In genomic region chr9:106913759-106914158, GRCm38 (mm10) we compare ENCODE assay signal across 12 mouse cellular contexts. TPM values are rescaled to one million over a fixed set of nuclear protein-coding genes. Genes with fewer than 3 reads are reported as not detected.
A peak's percentile ranks its signal among the peaks of the same experiment; 100 is the strongest.
DNase-seq lines count a peak whose midpoint lies in the region; ATAC-seq and TF ChIP-seq lines count a peak whose summit lies in the region.
"Had no signal": no experiment of that assay in that cellular context is flagged by ENCODE, and none has a peak within 500 bp of the region (broad histone marks: within the 10 kb centered on the region; RNA-seq: fewer than 3 reads in every experiment).

No protein-coding gene starts in this region.

- no peaks in the 10 kb centered on the region for H3K4me1 ChIP-seq in liver, embryonic 14.5 days (replicated peaks; ENCODE audit: control insufficient read depth in 2 of 2, insufficient read depth in 2 of 2, low read length in 1 of 2)
- H3K4me1 ChIP-seq in liver, embryonic 12.5 days, result no peaks in the 10 kb centered on the region
- H3K4me1 ChIP-seq in MEL (ENCODE audit: control insufficient read depth in 1 of 2, insufficient read depth in 2 of 2, low read length in 2 of 2), result peaks cover 0 to 3% of the 10 kb centered on the region in 2 experiments; a peak in 1 of 4 replicates
- H3K4me1 ChIP-seq: heart, embryonic 12.5 days had no signal

- DNase-seq in heart, adult 11 months, result peak; percentile 19
- no peak for DNase-seq in heart, adult 9 months (ENCODE audit: low spot score in 2 of 2)
- DNase-seq in liver, embryonic 14.5 days (ENCODE audit: low read depth in 3 of 3, low spot score in 3 of 3), result no peak
- DNase-seq in MEL (ENCODE audit: low read depth, low spot score), result no peak
- no peak for DNase-seq in gastrocnemius, adult 8-10 months (ENCODE audit: low spot score in 2 of 2)
- DNase-seq: adrenal gland, postnatal 36 days; kidney, postnatal 10 days; thymus, adult 2 months had no signal

- no peaks in the 10 kb centered on the region for H3K27me3 ChIP-seq in liver, embryonic 14.5 days (ENCODE audit: control insufficient read depth, insufficient read depth, low read length)
- H3K27me3 ChIP-seq in liver, embryonic 12.5 days (replicated peaks), result no peaks in the 10 kb centered on the region
- peaks cover 0 to 5% of the 10 kb centered on the region in 2 experiments; a peak in 2 of 4 replicates for H3K27me3 ChIP-seq in MEL (ENCODE audit: control insufficient read depth in 1 of 2, insufficient read depth in 2 of 2, low read length in 2 of 2)
- H3K27me3 ChIP-seq: heart, embryonic 12.5 days; limb, embryonic 13.5 days had no signal

- WGBS in liver, embryonic 14.5 days (ENCODE audit: insufficient replicate concordance), result 9% methylated on average over 1 of the region's 1 CpGs
- WGBS in liver, embryonic 12.5 days (ENCODE audit: insufficient replicate concordance), result 16% methylated on average over 1 of the region's 1 CpGs

- no peak overlapping the region for H3K9ac ChIP-seq in liver, embryonic 14.5 days (replicated peaks)
- no peak overlapping the region for H3K9ac ChIP-seq in liver, embryonic 12.5 days
- no peak overlapping the region for H3K9ac ChIP-seq in MEL (ENCODE audit: control insufficient read depth, low read depth, low read length, poor library complexity, severe bottlenecking)
- H3K9ac ChIP-seq: heart, embryonic 12.5 days; limb, embryonic 13.5 days had no signal

- no peak for TF ChIP-seq POLR2A in MEL (IDR thresholded peaks at IDR 0.05; ENCODE audit: control insufficient read depth in 1 of 2, insufficient read depth in 1 of 2, low read depth in 1 of 2, low read length in 2 of 2, poor library complexity in 1 of 2)

- no peak for ATAC-seq in liver, embryonic 14.5 days (ENCODE audit: insufficient read depth)
- ATAC-seq in liver, embryonic 12.5 days, result no peak
- ATAC-seq in megakaryocyte progenitor cell, adult 5-6 weeks (replicated peaks; ENCODE audit: poor library complexity), result 0 out of 2 replicates have a peak, but pooled peaks have one; percentile 34

- no peaks in the 10 kb centered on the region for H3K79me2 ChIP-seq in MEL (ENCODE audit: control insufficient read depth, insufficient read depth, low read length, poor library complexity)

- peak; percentile 47 for TF ChIP-seq RAD21 in MEL (IDR thresholded peaks at IDR 0.05; ENCODE audit: low read depth, low read length)

- H3K27ac ChIP-seq in liver, embryonic 14.5 days, result no peak overlapping the region
- no peak overlapping the region for H3K27ac ChIP-seq in liver, embryonic 12.5 days
- H3K27ac ChIP-seq in MEL (ENCODE audit: control insufficient read depth, low read depth, low read length), result no peak overlapping the region
- H3K27ac ChIP-seq: limb, embryonic 13.5 days had no signal

- H3K4me3 ChIP-seq in liver, embryonic 14.5 days (ENCODE audit: insufficient read depth in 1 of 2, low read depth in 2 of 2, low read length in 2 of 2), result no peak overlapping the region
- H3K4me3 ChIP-seq in liver, embryonic 12.5 days, result no peak overlapping the region
- H3K4me3 ChIP-seq in MEL (ENCODE audit: control insufficient read depth in 1 of 2, insufficient read depth in 1 of 2, low read depth in 2 of 2, low read length in 2 of 2), result no peak overlapping the region
- H3K4me3 ChIP-seq: heart, embryonic 12.5 days; limb, embryonic 13.5 days had no signal

- TF ChIP-seq CTCF in liver, embryonic 14.5 days (IDR thresholded peaks at IDR 0.05; ENCODE audit: low read depth), result peak; percentile 27; the same call in 1 of the 2 replicates
- TF ChIP-seq CTCF in MEL (IDR thresholded peaks at IDR 0.05 in 2 of 3, conservative IDR thresholded peaks at IDR 0.05 in 1 of 3; ENCODE audit: control insufficient read depth in 1 of 3, insufficient read depth in 1 of 3, low read depth in 2 of 3, low read length in 3 of 3, poor library complexity in 1 of 3, severe bottlenecking in 1 of 3), result peak in 1 of 3 experiments; percentile 43; a peak in 2 of 6 replicates

- H3K36me3 ChIP-seq in liver, embryonic 14.5 days (replicated peaks; ENCODE audit: control insufficient read depth, insufficient read depth, low read depth), result no peaks in the 10 kb centered on the region
- no peaks in the 10 kb centered on the region for H3K36me3 ChIP-seq in liver, embryonic 12.5 days
- H3K36me3 ChIP-seq in MEL (ENCODE audit: control insufficient read depth in 1 of 2, insufficient read depth in 2 of 2, low read length in 2 of 2), result no peaks in the 10 kb centered on the region; a peak in 1 of 4 replicates
- H3K36me3 ChIP-seq: heart, embryonic 12.5 days; limb, embryonic 13.5 days had no signal

- H3K4me2 ChIP-seq in liver, embryonic 14.5 days (ENCODE audit: low read depth), result no peak overlapping the region
- H3K4me2 ChIP-seq in liver, embryonic 12.5 days, result no peak overlapping the region
- H3K4me2 ChIP-seq: heart, embryonic 12.5 days; limb, embryonic 13.5 days had no signal

- H3K9me3 ChIP-seq in liver, embryonic 14.5 days (ENCODE audit: control insufficient read depth, low read length), result no peaks in the 10 kb centered on the region
- no peaks in the 10 kb centered on the region for H3K9me3 ChIP-seq in liver, embryonic 12.5 days (replicated peaks)
- no peaks in the 10 kb centered on the region for H3K9me3 ChIP-seq in MEL (replicated peaks; ENCODE audit: insufficient read depth, low read length)
- H3K9me3 ChIP-seq: heart, embryonic 12.5 days; limb, embryonic 13.5 days had no signal

- no peak for TF ChIP-seq EP300 in liver, embryonic 14.5 days (IDR thresholded peaks at IDR 0.05; ENCODE audit: low read depth)
- no peak for TF ChIP-seq EP300 in MEL (IDR thresholded peaks at IDR 0.05; ENCODE audit: low read depth in 1 of 2, low read length in 2 of 2)

TF ChIP-seq in MEL, 35 proteins besides CTCF, POLR2A, EP300 and RAD21:
- peak; percentile 25; the same call in 1 of the 2 replicates for TF ChIP-seq ZC3H11A (IDR thresholded peaks at IDR 0.05; ENCODE audit: low read depth, low read length)
- no peak for TF ChIP-seq MYB (IDR thresholded peaks at IDR 0.05; ENCODE audit: low read depth, low read length)
- no peak for TF ChIP-seq BHLHE40 (IDR thresholded peaks at IDR 0.05; ENCODE audit: borderline replicate concordance, low read depth, low read length)
- TF ChIP-seq UBTF (IDR thresholded peaks at IDR 0.05; ENCODE audit: borderline replicate concordance, insufficient read depth, low read depth, low read length), result no peak
- TF ChIP-seq SMC3 (IDR thresholded peaks at IDR 0.05; ENCODE audit: low read depth, low read length), result peak; percentile 37
- TF ChIP-seq JUND (IDR thresholded peaks at IDR 0.05; ENCODE audit: low read depth, low read length), result no peak
- TF ChIP-seq MAX (IDR thresholded peaks at IDR 0.05; ENCODE audit: low read length), result no peak
- no peak for TF ChIP-seq USF2 (IDR thresholded peaks at IDR 0.05; ENCODE audit: borderline replicate concordance in 1 of 2, insufficient read depth in 1 of 2, low read depth in 1 of 2, low read length in 2 of 2)
- TF ChIP-seq MXI1 (IDR thresholded peaks at IDR 0.05; ENCODE audit: low read depth, low read length), result no peak
- no peak for TF ChIP-seq ZMIZ1 (IDR thresholded peaks at IDR 0.05; ENCODE audit: low read depth, low read length)
- no peak for TF ChIP-seq ETS1 (IDR thresholded peaks at IDR 0.05; ENCODE audit: low read depth, low read length)
- TF ChIP-seq RCOR1 (IDR thresholded peaks at IDR 0.05; ENCODE audit: low read depth, low read length), result no peak
- no peak for TF ChIP-seq MAZ (IDR thresholded peaks at IDR 0.05; ENCODE audit: low read depth, low read length)
- TF ChIP-seq POLR2AphosphoS5 (IDR thresholded peaks at IDR 0.05; ENCODE audit: borderline replicate concordance, low read depth, low read length), result no peak
- no peak for TF ChIP-seq SIN3A (IDR thresholded peaks at IDR 0.05; ENCODE audit: low read length)

RNA-seq across cellular contexts. Expression of gene Manf, which starts 22.0 kb away (rescaled TPM):
- 13.4 and 52.1 TPM in 2 replicates for polyA plus RNA-seq in liver, embryonic 14.5 days (2012; rRNA removed)
- 135 and 159 TPM in 2 replicates for polyA plus RNA-seq in liver, embryonic 14.5 days (2014; fragmentation: Nextera tagmentation; extraction: Ambion mirVana)
- 232 and 233 TPM in 2 replicates for polyA plus RNA-seq in liver, embryonic 12.5 days (2016; fragmentation: Nextera tagmentation; extraction: Ambion mirVana)
- 209 and 316 TPM in 2 replicates for total RNA-seq in MEL (2012; rRNA removed)
- 100 to 1,000 TPM in 1 of 2 experiments, not detected in 1; 289 TPM for polyA plus RNA-seq in MEL (2012; ENCODE audit: insufficient read depth in 1 of 2, insufficient read length in 2 of 2, low read depth in 1 of 2, low replicate concordance in 2 of 2, missing spikeins in 1 of 2)
- total RNA-seq in megakaryocyte progenitor cell, adult 5-6 weeks (2015), result 619 and 658 TPM in 2 replicates
- 405 and 458 TPM in 2 replicates for total RNA-seq in megakaryocyte progenitor cell, adult 5-6 weeks (2017)
- total RNA-seq in gastrocnemius, adult 8-10 months (2022), result 10 to 100 TPM; 29.5 to 36.0 (median 34.7) TPM

RNA-seq across cellular contexts. Expression of gene Rbm15b, which starts 26.5 kb away (rescaled TPM):
- 4.4 and 5.0 TPM in 2 replicates for polyA plus RNA-seq in liver, embryonic 14.5 days (2012; rRNA removed)
- polyA plus RNA-seq in liver, embryonic 14.5 days (2014; fragmentation: Nextera tagmentation; extraction: Ambion mirVana), result 4.7 and 5.2 TPM in 2 replicates
- polyA plus RNA-seq in liver, embryonic 12.5 days (2016; fragmentation: Nextera tagmentation; extraction: Ambion mirVana), result 8.8 and 11.3 TPM in 2 replicates
- total RNA-seq in MEL (2012; rRNA removed), result 23.3 and 29.7 TPM in 2 replicates
- polyA plus RNA-seq in MEL (2012; ENCODE audit: insufficient read depth in 1 of 2, insufficient read length in 2 of 2, low read depth in 1 of 2, low replicate concordance in 2 of 2, missing spikeins in 1 of 2), result 10 to 100 TPM in 1 of 2 experiments, not detected in 1; 42.2 TPM
- total RNA-seq in megakaryocyte progenitor cell, adult 5-6 weeks (2015), result 20.3 and 22.6 TPM in 2 replicates
- total RNA-seq in megakaryocyte progenitor cell, adult 5-6 weeks (2017), result 23.7 and 26.1 TPM in 2 replicates
- total RNA-seq in gastrocnemius, adult 8-10 months (2022), result 1 to 10 TPM; 3.3 to 6.3 (median 4.1) TPM
